Comparison of ENCODE assay signal across 8 mouse cellular contexts in genomic region chr17:50261615-50262014, GRCm38 (mm10). TPM values are rescaled to one million over a fixed set of nuclear protein-coding genes. Genes with fewer than 3 reads are reported as not detected.
DNase-seq lines count a peak whose midpoint lies in the region; ATAC-seq and TF ChIP-seq lines count a peak whose summit lies in the region.
"Not testable (repeated sequence)": the region's sequence is repeated elsewhere in the genome, so short reads cannot be mapped to it uniquely, and the experiment has no call there.
"Had no signal": no experiment of that assay in that cellular context is flagged by ENCODE, and none has a peak within 500 bp of the region (broad histone marks: within the 10 kb centered on the region; RNA-seq: fewer than 3 reads in every experiment).

No protein-coding gene starts in this region.

- not testable (repeated sequence) for ATAC-seq in hindbrain, postnatal 0 days
- ATAC-seq in lung, embryonic 14.5 days (ENCODE audit: insufficient read depth): peak; percentile 63; the same call in 1 of the 2 replicates

- H3K4me2 ChIP-seq in hindbrain, postnatal 0 days (ENCODE audit: low read depth, low read length); lung, embryonic 14.5 days: not testable (repeated sequence)

- H3K27me3 ChIP-seq in hindbrain, postnatal 0 days (ENCODE audit: insufficient read depth, low read length); lung, embryonic 14.5 days (ENCODE audit: insufficient read depth, low read length): not testable (repeated sequence)

- H3K36me3 ChIP-seq in hindbrain, postnatal 0 days (ENCODE audit: insufficient read depth, low read length); lung, embryonic 14.5 days (ENCODE audit: insufficient read depth): not testable (repeated sequence)

- not testable (repeated sequence) for H3K4me1 ChIP-seq in hindbrain, postnatal 0 days (ENCODE audit: insufficient read depth, low read length); lung, embryonic 14.5 days (ENCODE audit: insufficient read depth)

- DNase-seq in cerebellum, postnatal 10 days: peak; percentile 18 to 27
- peak; percentile 24 for DNase-seq in heart, adult 11 months
- peak; percentile 17 for DNase-seq in hindbrain, postnatal 0 days (ENCODE audit: low spot score)
- peak; percentile 70 for DNase-seq in lung, embryonic 14.5 days

- 54% methylated on average over 4 of the region's 4 CpGs for WGBS in hindbrain, postnatal 0 days
- 32% methylated on average over 4 of the region's 4 CpGs for WGBS in lung, embryonic 14.5 days

- H3K27ac ChIP-seq in hindbrain, postnatal 0 days; lung, embryonic 14.5 days (ENCODE audit: low read depth): not testable (repeated sequence)

- not testable (repeated sequence) for H3K9ac ChIP-seq in hindbrain, postnatal 0 days (replicated peaks; ENCODE audit: low read length); lung, embryonic 14.5 days

- not testable (repeated sequence) for H3K4me3 ChIP-seq in hindbrain, postnatal 0 days (ENCODE audit: low read length); lung, embryonic 14.5 days (ENCODE audit: low read depth, low read length)

- H3K9me3 ChIP-seq in hindbrain, postnatal 0 days (ENCODE audit: low read length); lung, embryonic 14.5 days (ENCODE audit: low read depth, low read length): not testable (repeated sequence)

- not testable (repeated sequence) for TF ChIP-seq CTCF in hindbrain, postnatal 0 days (IDR thresholded peaks at IDR 0.05; ENCODE audit: low read depth); lung, embryonic 14.5 days (IDR thresholded peaks at IDR 0.05; ENCODE audit: low read depth)

RNA-seq across cellular contexts. Expression of gene Dazl, which starts 31.8 kb away (rescaled TPM):
- 0.42 TPM in 1 of 2 replicates, not detected in the other for total RNA-seq in hindbrain, postnatal 0 days (2014; rRNA removed)
- 0.48 and 1.9 TPM in 2 replicates for polyA plus RNA-seq in hindbrain, postnatal 0 days (2015; fragmentation: Nextera tagmentation; extraction: Ambion mirVana)
- polyA plus RNA-seq in lung, embryonic 14.5 days (2014; fragmentation: Nextera tagmentation; extraction: Ambion mirVana): 0.30 TPM in 1 of 2 replicates, not detected in the other
- polyA plus RNA-seq: adrenal gland, adult 2 months; C2C12; G1E; Patski had no signal

Comparison
In these comparisons a context has a peak if more than half of its experiments do, and no peak if none do; other contexts are left out.
1. DNase-seq: peak in every context shown above with its lines; median percentile 70 in lung, embryonic 14.5 days; 24 in heart, adult 11 months; 22 in cerebellum, postnatal 10 days; 17 in hindbrain, postnatal 0 days.